Mouse (Mus musculus): ENCODE measurements at regions not wholly inside any gene's neighbourhood (a gene's known extent, or its start where the extent isn't known, plus 50 kb on each side); places are given as distances from the start of the nearest gene placed in this dataset.

- peak; percentile 80 for DNase-seq
Observed at GRCm38 (mm10) chr10:38875667-38876245, 54.2 kb upstream of the Rfpl4b start.

GRCm38 (mm10) chr10:38879271-38879670, 57.7 kb upstream of the Rfpl4b start:
- peak; percentile 86 for DNase-seq

- peak; percentile 93 for DNase-seq
Observed at GRCm38 (mm10) chr10:38880642-38881187, 59.1 kb upstream of the Rfpl4b start.

- DNase-seq = peak; percentile 97
Observed at GRCm38 (mm10) chr10:38882154-38882553, 60.6 kb upstream of the Rfpl4b start.

- no peak for DNase-seq
Observed at GRCm38 (mm10) chr10:38883816-38884599, 62.4 kb upstream of the Rfpl4b start.

GRCm38 (mm10) chr10:38884641-38885040, 63.1 kb upstream of the Rfpl4b start:
- peak; percentile 93 for DNase-seq

GRCm38 (mm10) chr10:38886441-38886840, 64.9 kb upstream of the Rfpl4b start:
- no peak for DNase-seq

- peak; percentile 90 for DNase-seq
Observed at GRCm38 (mm10) chr10:38887896-38888295, 66.3 kb upstream of the Rfpl4b start.

GRCm38 (mm10) chr10:38894706-38895105, 70.6 kb upstream of the Lama4 start:
- no peak for DNase-seq

GRCm38 (mm10) chr10:38895656-38896055, 69.7 kb upstream of the Lama4 start:
- DNase-seq = no peak

- DNase-seq = no peak
Observed at GRCm38 (mm10) chr10:38897573-38897972, 67.7 kb upstream of the Lama4 start.

GRCm38 (mm10) chr10:38906121-38906520, 59.2 kb upstream of the Lama4 start:
- no peak for DNase-seq

- peak; percentile 85 for DNase-seq
Observed at GRCm38 (mm10) chr10:38907835-38908234, 57.5 kb upstream of the Lama4 start.

GRCm38 (mm10) chr10:38908277-38908676, 57.0 kb upstream of the Lama4 start:
- peak; percentile 99 for DNase-seq

- no peak for DNase-seq
Observed at GRCm38 (mm10) chr10:38909152-38909732, 56.1 kb upstream of the Lama4 start.

GRCm38 (mm10) chr10:38909843-38910242, 55.5 kb upstream of the Lama4 start:
- DNase-seq = no peak

GRCm38 (mm10) chr10:38913013-38913412, 52.3 kb upstream of the Lama4 start:
- DNase-seq = peak; percentile 92

Data from heart, adult 11 months (tissue).